Mouse (Mus musculus) layer of hippocampus, postnatal 36 days (tissue): ENCODE measurements around the gene Zdhhc14. TPM values are rescaled to one million over a fixed set of nuclear protein-coding genes. Genes with fewer than 3 reads are reported as not detected.
A peak's percentile ranks its signal among the peaks of the same experiment; 100 is the strongest.

ENCODE experiments used
- DNase-seq, 2 experiments: peaks; one replicate each; pipeline ENCODE4 v3.0.0; 2022
- total RNA-seq, 2 experiments: library from RNA; stranded (reverse); gene quantifications; 2 replicates each; pipeline ENCODE4 v1.2.3; 2021

Gene Zdhhc14
- total RNA-seq, 2 experiments from 2014 or later = 48.7 to 51.8 TPM

DNA sequence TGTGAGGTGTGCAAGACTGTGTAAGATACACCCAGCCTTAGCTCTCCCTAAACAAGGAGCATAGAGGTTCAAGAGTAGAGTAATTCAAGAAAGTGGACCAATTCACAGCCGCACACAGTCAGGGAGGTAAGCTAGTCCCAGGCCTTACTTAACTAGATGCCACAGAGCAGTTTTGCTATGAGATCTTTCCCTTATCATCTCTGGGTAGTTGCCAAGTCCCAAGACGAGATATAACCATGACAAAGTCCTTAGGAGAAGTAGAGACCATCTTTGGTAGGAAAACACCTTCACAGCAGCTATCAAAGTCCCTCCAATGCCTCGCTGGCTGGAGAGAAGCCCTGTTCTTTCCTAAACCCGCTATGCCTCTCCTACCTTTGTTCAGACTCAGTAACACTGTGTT is 301.2 kb downstream of the Zdhhc14 start:
- no peak for DNase-seq

DNA sequence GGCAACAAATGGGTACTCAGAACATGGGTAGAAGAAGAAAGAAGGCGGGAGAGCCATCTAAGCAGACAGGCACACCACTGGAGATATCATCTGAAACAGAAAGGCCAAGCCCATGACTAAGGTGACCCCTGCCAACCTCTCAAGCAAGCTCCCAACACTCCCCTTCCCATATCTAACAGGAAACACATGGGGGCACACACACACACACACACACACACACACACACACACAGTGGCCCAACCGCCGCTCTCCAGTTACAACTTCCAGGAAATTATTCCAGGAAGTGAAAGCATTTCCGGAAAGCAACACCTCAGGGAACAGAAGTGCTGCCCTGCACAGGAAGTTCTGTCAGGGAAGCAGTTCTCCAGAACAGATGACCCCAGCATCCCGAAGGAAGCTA is 301.9 kb downstream of the Zdhhc14 start:
- no peak for DNase-seq

DNA sequence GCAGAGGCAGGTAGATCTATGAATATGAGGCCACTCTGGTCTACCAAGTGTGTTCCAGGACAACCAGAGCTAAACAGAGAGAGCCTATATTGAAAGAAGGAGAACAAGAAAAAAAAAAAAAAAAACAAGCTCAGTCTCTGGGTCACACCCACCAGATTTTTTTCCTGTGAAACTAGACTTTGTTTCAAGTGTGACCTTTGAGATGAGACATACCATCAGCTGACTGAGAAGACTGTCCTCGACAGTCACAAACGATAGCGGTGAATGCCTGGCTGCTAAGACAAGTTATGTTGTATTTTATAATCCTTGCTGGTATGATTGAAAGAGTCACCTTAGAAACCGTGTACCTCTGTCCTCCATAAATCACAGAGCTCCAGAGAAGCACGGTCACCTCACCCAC is 303.0 kb downstream of the Zdhhc14 start:
- no peak for DNase-seq

DNA sequence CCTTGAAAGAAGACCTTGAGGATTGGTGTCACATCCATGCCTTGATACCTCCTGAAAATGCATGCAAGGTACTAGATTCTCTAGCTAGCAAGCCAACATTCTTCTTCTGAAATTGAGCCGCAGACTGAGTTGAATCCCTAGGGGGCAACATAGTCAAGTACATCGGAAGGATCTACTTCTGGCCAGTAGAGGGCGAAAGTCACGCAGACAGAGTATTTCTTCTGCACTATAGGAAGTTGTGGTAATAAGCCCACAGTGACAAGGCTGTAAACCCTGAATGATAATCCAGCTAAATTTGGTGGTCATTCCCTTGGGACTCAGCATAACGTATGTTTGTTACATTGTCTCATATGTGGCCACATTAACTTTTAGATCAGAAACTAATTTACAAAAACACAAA is 303.5 kb downstream of the Zdhhc14 start:
- peak; percentile 42 to 70 for DNase-seq

DNA sequence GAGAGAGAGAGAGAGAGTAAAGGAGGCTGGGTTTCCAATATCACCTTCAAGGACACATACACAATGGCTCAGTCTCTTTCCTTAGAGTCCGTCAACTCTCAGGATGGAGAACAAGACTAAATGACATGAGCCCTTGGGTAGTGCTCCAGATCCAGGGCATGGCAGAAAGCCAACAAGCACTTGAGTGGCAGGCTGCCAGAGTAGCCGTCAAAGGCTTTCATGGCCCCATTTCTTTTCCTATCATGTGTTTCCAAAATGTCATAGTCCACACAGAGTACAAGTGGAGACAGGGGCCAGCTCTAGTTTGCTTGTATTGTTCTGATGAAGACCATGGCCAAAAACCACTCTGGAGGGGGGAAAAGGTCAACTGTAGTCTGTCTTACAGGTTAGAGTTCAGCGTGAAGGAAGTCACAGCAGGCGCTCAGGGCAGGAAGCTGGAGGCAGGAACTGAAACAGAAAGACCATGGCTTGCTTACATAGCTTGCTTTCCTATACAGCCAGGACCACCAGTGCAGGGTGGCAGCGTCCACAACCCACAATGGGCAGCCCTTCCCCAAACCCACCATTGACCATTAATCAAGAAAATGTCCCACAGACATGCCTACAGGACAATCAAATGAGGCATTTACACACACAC is 304.9 kb downstream of the Zdhhc14 start:
- DNase-seq = no peak

DNA sequence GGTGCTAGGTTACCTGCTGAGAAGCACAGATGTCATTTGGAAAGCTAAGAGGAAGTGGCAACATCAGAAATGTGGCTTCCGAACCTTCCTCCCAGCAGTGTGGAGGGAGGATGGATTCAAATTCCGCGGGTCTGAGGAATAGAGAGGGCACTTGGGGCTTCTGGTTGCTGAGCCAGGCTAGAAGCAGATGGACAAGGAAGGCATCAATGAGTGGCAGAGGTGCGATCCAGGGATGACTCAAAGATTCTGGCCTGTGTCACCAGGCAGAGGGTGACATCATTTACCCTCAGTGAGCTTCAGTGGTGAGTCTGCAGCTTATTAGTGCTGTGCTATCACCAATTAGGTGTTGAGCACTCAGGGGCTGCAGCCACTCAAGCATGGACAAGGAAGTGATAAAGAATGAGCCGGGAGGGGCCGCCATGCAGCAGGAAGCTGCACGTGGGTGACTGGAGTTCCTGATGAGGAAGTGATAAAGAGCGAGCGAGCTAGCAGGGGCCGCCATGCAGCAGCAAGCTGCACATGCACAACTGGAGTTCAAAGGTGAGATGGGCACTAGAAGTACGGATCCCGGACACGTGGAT is 306.0 kb downstream of the Zdhhc14 start:
- no peak for DNase-seq

DNA sequence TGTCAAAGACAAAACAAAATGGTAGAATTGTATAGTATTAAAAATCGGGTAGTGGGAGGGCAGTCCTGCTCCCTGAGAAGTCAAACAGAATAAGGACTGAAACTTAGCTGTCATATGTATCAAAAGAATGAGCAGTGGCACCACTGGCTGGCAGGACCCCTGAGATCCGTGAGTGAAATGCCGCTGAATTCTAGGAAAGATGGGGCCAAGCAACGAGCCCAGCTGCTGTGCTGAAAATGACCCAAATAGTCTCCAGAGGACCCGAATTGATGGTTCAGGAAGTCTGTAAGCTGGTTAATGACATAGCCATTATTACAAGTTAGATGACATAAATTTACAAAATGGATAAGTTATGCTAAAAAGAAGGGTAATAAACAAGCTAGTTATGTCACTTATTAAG is 306.5 kb downstream of the Zdhhc14 start:
- DNase-seq = no peak

DNA sequence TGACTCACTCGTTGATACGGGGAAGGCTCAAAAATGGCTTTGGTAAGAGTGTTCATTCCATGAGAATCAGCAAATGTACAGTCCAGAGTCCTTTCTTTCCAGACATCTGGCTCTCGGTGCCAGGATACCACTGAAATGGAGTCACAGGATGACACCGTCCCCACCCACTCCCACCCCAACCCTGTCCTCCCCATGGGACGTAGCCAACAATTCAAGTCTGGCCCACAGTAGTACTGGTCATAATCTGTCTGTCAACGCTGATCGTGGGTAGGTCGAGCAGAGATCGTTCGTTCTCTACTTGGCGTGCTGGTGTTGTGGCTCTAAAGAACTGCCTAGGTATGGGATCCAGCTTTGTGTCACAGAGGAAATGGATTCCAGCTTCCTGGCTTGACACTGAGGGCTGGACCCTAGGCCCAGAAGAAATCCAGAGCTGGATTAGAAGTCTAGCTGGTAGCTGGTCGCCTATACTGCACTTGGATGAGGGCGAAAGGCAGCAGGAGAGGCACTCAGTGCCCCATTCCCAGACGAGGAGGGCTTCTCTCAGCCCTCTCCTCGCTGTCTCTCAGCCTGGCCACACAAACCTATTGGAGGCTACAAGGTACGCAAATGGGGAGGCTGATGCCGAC is 307.2 kb downstream of the Zdhhc14 start:
- no peak for DNase-seq

DNA sequence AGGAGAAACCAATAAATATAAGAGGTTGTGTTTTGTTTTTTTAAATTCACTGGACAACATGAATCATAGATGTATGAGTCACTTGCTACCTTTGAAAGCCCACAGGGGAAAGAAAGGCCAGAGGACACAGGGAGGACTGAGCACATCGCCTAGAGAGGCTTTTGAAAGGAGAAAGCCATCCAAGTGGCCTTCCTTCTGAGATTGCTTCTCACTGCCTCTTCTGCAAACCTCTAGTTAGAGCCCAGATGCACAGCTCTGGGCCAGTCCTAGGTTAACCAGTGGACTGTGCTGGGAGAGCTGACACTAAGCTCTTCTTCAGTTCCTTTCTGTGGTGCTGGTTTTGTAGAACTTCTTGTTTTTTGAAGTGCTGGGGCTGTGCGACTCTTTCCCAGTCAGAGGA is 307.9 kb downstream of the Zdhhc14 start:
- DNase-seq = no peak

DNA sequence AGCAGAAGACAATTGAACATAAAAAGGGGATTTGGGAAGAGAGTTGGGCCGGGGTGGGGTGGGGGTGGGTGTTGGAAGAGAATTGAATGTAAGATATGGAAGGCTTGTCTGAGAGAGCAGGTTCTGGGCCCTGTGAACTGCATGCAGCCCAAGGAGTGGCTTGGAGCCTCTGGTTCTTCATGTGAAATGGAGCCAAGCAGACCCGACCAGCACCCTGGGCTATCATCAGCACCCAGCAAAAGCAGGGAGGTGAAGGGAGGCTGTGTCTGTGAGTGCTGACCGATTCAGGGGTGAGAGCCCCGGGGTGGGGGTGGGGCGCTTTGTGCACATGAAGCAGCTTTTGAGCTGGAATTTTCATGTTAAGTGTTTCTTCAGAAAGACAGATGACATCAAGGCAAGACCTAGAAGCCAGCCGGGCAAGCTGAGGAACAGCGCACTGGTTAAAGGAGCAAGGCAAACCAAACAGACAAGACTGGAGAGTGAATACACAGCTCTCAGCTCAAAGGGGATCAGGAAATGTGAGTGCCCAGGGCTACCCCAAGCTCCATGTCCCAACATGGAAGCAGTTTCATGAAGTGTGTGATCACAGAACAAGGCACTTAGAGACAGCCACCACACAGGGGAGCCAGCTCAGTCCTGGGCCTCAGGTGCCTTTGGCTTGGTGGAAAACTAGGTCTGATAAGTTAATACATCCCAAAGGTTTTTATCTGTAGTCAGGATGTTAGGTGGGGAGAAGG is 308.6 kb downstream of the Zdhhc14 start:
- no peak for DNase-seq

DNA sequence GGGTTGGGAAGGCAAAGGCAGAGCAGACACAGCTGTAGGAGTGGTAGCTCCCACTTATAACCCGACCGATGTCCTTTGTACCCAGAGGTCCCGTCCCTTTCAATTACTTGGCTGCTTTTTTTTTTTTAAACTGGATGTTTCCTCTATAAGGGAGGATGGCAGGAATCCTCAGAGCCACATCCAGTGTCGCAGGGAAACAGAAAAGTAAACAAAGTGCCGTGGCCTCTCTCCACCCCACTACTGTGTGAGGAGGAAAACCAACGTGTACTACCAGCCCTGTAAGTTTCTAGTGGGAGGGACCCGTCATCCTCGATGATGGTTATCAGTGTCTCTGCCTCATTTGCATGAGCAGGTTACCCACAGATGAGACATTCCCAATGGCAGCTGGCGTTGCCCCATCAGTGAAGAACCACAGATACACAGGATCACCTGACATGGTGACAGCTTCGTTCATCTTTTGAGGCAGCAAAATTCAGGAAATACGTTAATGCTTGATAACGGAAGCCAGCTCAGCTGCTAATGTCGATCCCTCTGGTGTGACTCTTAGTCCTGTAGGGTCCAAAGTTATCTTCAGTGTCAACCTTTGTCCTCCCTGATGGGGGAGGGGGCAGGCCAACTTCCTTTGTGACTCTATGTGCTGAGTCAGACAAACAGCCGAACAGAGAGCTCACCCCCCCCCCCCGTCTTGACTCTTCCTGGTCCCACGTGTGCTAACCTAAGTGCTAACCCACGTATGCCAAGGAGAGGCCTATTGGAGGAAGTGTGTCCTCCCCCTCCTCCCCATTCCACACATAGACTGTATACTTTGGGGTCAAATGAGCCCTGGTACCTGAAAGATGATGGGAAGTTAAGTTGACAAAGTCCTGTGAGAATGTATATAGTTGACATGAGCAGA is 309.7 kb downstream of the Zdhhc14 start:
- no peak for DNase-seq

DNA sequence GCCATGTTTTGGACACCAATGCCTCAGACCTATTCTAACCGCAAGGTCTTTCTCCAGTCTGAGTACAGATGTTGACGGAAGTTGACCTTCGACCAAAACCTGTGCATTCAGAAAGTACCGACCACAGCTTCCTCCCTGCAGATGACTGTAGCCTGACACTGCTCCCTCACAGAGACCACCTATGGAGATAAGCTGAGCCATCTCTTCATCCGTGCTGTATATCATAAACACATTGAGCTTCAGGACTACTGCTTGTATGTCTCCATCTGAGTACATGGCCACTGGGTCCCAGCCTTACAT is 310.2 kb downstream of the Zdhhc14 start:
- no peak for DNase-seq

Other genes with a start within 250 kb of the Zdhhc14 start
- gene Ldhal6b, start 73.8 kb upstream of the Zdhhc14 start, total RNA-seq = 1 to 10 TPM; 1.3 to 1.6 TPM
- 10 to 100 TPM; 74.5 to 85.0 TPM for gene Tmem242, start 52.3 kb upstream of the Zdhhc14 start, total RNA-seq